Mouse (Mus musculus) bone marrow, adult 2 months (tissue): ENCODE measurements around the gene Tex14.

ENCODE experiments used
- CTCF ChIP-seq: fragments of 200-500 bp; IDR thresholded peaks from 2 replicates; pipeline ENCODE4 v1.5.1; 2011; ENCODE audit warnings: low read length, control low read depth; ENCODE audit not compliant: control insufficient read depth, insufficient read depth
- POLR2A ChIP-seq: fragments of 200-500 bp; IDR thresholded peaks from 2 replicates; pipeline ENCODE4 v1.6.1; 2011; ENCODE audit warnings: low read depth, mild to moderate bottlenecking, control low read depth, low read length, borderline replicate concordance; ENCODE audit not compliant: control insufficient read depth

- TF ChIP-seq CTCF, result no peak
- peak; percentile 61; the same call in 1 of the 2 replicates for TF ChIP-seq POLR2A
Observed at GRCm38 (mm10) chr11:87358331-87359261, 46.3 kb upstream of the Tex14 start, which contains the start of gene Ppm1e.
